In the genomic region with DNA sequence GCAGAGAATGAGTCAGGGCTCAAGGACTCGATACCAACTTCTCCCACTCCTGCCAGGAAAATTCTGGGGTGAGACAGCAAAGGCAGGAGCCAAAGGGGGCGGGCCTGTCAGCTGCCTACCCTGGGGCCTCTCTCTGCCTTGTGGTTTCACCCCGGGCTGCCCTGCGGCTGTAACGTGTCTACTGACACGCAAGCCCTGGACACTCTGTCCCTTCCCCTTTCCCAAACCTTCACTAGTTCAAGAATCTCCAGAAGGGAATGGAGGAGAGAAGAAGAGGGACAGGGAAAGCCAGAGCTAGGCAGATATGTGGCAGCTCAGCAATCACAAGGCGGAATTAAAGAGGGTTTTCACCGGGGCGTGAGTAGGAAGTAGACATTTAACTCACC, we compare ENCODE assay signal across 8 mouse cellular contexts. TPM values are rescaled to one million over a fixed set of nuclear protein-coding genes. Genes with fewer than 3 reads are reported as not detected.
DNase-seq lines count a peak whose midpoint lies in the region; ATAC-seq lines count a peak whose summit lies in the region.

No protein-coding gene starts in this region.

- 4% methylated on average over 9 of the region's 9 CpGs for WGBS in forebrain, embryonic 16.5 days
- WGBS in hindbrain, embryonic 11.5 days, result 4% methylated on average over 9 of the region's 9 CpGs
- 3% methylated on average over 9 of the region's 9 CpGs for WGBS in stomach, embryonic 15.5 days

- DNase-seq in retina, postnatal 1 day, result peak; percentile 55
- DNase-seq in retina, embryonic 14.5 days (ENCODE audit: low spot score), result no peak
- peak; percentile 51 for DNase-seq in hindbrain, embryonic 11.5 days (ENCODE audit: low spot score)
- DNase-seq in layer of hippocampus, postnatal 10 days (ENCODE audit: low spot score in 2 of 2), result peak; percentile 38 to 53

- H3K4me1 ChIP-seq in brown adipose tissue, adult 24 weeks (ENCODE audit: control insufficient read depth, insufficient read depth, insufficient read length, low read length), result no peaks in the 10 kb centered on the region
- H3K4me1 ChIP-seq in forebrain, embryonic 16.5 days (replicated peaks; ENCODE audit: control insufficient read depth, insufficient read depth, low read length), result peaks cover 23% of the 10 kb centered on the region
- peaks cover 3% of the 10 kb centered on the region; the same call in 1 of the 2 replicates for H3K4me1 ChIP-seq in hindbrain, embryonic 11.5 days (replicated peaks; ENCODE audit: control insufficient read depth, insufficient read depth, low read length)
- peaks cover 15% of the 10 kb centered on the region for H3K4me1 ChIP-seq in stomach, embryonic 15.5 days

- ATAC-seq in forebrain, embryonic 16.5 days, result 0 out of 2 replicates have a peak, but pooled peaks have one; percentile 31
- no peak for ATAC-seq in hindbrain, embryonic 11.5 days (ENCODE audit: low FRiP score)
- peak; percentile 88 for ATAC-seq in megakaryocyte, adult 5-6 weeks (ENCODE audit: poor library complexity, severe bottlenecking)
- peak; percentile 61; the same call in 1 of the 2 replicates for ATAC-seq in stomach, embryonic 15.5 days (ENCODE audit: insufficient read depth, low FRiP score, low read depth)

- peak overlapping the region; percentile 59 for H3K4me3 ChIP-seq in brown adipose tissue, adult 24 weeks (ENCODE audit: insufficient read depth, low read depth, low read length)
- peak overlapping the region; percentile 47 for H3K4me3 ChIP-seq in forebrain, embryonic 16.5 days (replicated peaks; ENCODE audit: low read length)
- peak overlapping the region; percentile 35 for H3K4me3 ChIP-seq in hindbrain, embryonic 11.5 days (ENCODE audit: low read depth, low read length)
- H3K4me3 ChIP-seq in stomach, embryonic 15.5 days (replicated peaks), result peak overlapping the region; percentile 45

- H3K27ac ChIP-seq in brown adipose tissue, adult 24 weeks (replicated peaks; ENCODE audit: low read depth, low read length), result peak overlapping the region; percentile 58
- no peak overlapping the region; the same call in 1 of the 2 replicates for H3K27ac ChIP-seq in forebrain, embryonic 16.5 days (ENCODE audit: low read length)
- no peak overlapping the region for H3K27ac ChIP-seq in hindbrain, embryonic 11.5 days (ENCODE audit: low read depth, low read length)
- H3K27ac ChIP-seq in stomach, embryonic 15.5 days, result peak overlapping the region; percentile 87

- no peaks in the 10 kb centered on the region for H3K36me3 ChIP-seq in forebrain, embryonic 16.5 days (ENCODE audit: control insufficient read depth, insufficient read depth)
- H3K36me3 ChIP-seq in hindbrain, embryonic 11.5 days (ENCODE audit: control insufficient read depth, insufficient read depth, low read length), result no peaks in the 10 kb centered on the region
- H3K36me3 ChIP-seq in stomach, embryonic 15.5 days, result no peaks in the 10 kb centered on the region

- H3K27me3 ChIP-seq in forebrain, embryonic 16.5 days (replicated peaks; ENCODE audit: control insufficient read depth, insufficient read depth, low read length), result no peaks in the 10 kb centered on the region
- peaks cover 4% of the 10 kb centered on the region; the same call in 1 of the 2 replicates for H3K27me3 ChIP-seq in hindbrain, embryonic 11.5 days (ENCODE audit: control insufficient read depth, insufficient read depth, low read length)
- no peaks in the 10 kb centered on the region for H3K27me3 ChIP-seq in stomach, embryonic 15.5 days (replicated peaks)

- no peaks in the 10 kb centered on the region for H3K9me3 ChIP-seq in forebrain, embryonic 16.5 days (ENCODE audit: control insufficient read depth, low read length)
- no peaks in the 10 kb centered on the region for H3K9me3 ChIP-seq in hindbrain, embryonic 11.5 days (ENCODE audit: control insufficient read depth, low read length)
- H3K9me3 ChIP-seq in stomach, embryonic 15.5 days, result no peaks in the 10 kb centered on the region

- H3K4me2 ChIP-seq in forebrain, embryonic 16.5 days (ENCODE audit: low read length), result peak overlapping the region; percentile 85
- H3K4me2 ChIP-seq in hindbrain, embryonic 11.5 days (replicated peaks; ENCODE audit: low read depth, low read length), result peak overlapping the region; percentile 65
- peak overlapping the region; percentile 82 for H3K4me2 ChIP-seq in stomach, embryonic 15.5 days

- peak overlapping the region; percentile 51 for H3K9ac ChIP-seq in forebrain, embryonic 16.5 days (replicated peaks; ENCODE audit: low read depth, low read length)
- H3K9ac ChIP-seq in hindbrain, embryonic 11.5 days (ENCODE audit: low read depth, low read length), result peak overlapping the region; percentile 57
- peak overlapping the region; percentile 34 for H3K9ac ChIP-seq in stomach, embryonic 15.5 days

RNA-seq across cellular contexts. Expression of a gene that starts 6.1 kb away (rescaled TPM):
- polyA plus RNA-seq in brown adipose tissue, adult 24 weeks (2012; ENCODE audit: insufficient read depth, insufficient read length, missing spikeins), result 51.3 and 53.2 TPM in 2 replicates
- polyA plus RNA-seq in forebrain, embryonic 16.5 days (2015; fragmentation: Nextera tagmentation; extraction: Ambion mirVana), result 40.2 and 42.0 TPM in 2 replicates
- 51.4 and 52.9 TPM in 2 replicates for polyA plus RNA-seq in hindbrain, embryonic 11.5 days (2014; fragmentation: Nextera tagmentation; extraction: Ambion mirVana)
- total RNA-seq in layer of hippocampus, postnatal 10 days (2021), result 10 to 100 TPM; 22.8 to 23.7 TPM
- 17.2 and 19.8 TPM in 2 replicates for total RNA-seq in megakaryocyte, adult 5-6 weeks (2015)
- total RNA-seq in megakaryocyte, adult 5-6 weeks (2017), result 8.2 and 15.2 TPM in 2 replicates
- 41.5 and 46.4 TPM in 2 replicates for polyA plus RNA-seq in stomach, embryonic 15.5 days (2015; fragmentation: Nextera tagmentation; extraction: Ambion mirVana)

RNA-seq across cellular contexts. Expression of a gene that starts 29.0 kb away (rescaled TPM):
- polyA plus RNA-seq in brown adipose tissue, adult 24 weeks (2012; ENCODE audit: insufficient read depth, insufficient read length, missing spikeins), result 28.5 and 33.2 TPM in 2 replicates
- polyA plus RNA-seq in forebrain, embryonic 16.5 days (2015; fragmentation: Nextera tagmentation; extraction: Ambion mirVana), result 140 and 157 TPM in 2 replicates
- polyA plus RNA-seq in hindbrain, embryonic 11.5 days (2014; fragmentation: Nextera tagmentation; extraction: Ambion mirVana), result 93.6 and 108 TPM in 2 replicates
- 100 to 1,000 TPM; 144 to 159 TPM for total RNA-seq in layer of hippocampus, postnatal 10 days (2021)
- 39.3 and 45.0 TPM in 2 replicates for total RNA-seq in megakaryocyte, adult 5-6 weeks (2015)
- total RNA-seq in megakaryocyte, adult 5-6 weeks (2017), result 32.3 and 41.5 TPM in 2 replicates
- 80.9 and 84.7 TPM in 2 replicates for polyA plus RNA-seq in stomach, embryonic 15.5 days (2015; fragmentation: Nextera tagmentation; extraction: Ambion mirVana)

RNA-seq across cellular contexts. Expression of a gene that starts 42.4 kb away (rescaled TPM):
- polyA plus RNA-seq in brown adipose tissue, adult 24 weeks (2012; ENCODE audit: insufficient read depth, insufficient read length, missing spikeins), result not detected in 2 replicates
- 0.16 and 0.19 TPM in 2 replicates for polyA plus RNA-seq in forebrain, embryonic 16.5 days (2015; fragmentation: Nextera tagmentation; extraction: Ambion mirVana)
- 0.46 TPM in 1 of 2 replicates, not detected in the other for polyA plus RNA-seq in hindbrain, embryonic 11.5 days (2014; fragmentation: Nextera tagmentation; extraction: Ambion mirVana)
- under 1 TPM; 0.34 to 0.42 TPM for total RNA-seq in layer of hippocampus, postnatal 10 days (2021)
- total RNA-seq in megakaryocyte, adult 5-6 weeks (2015), result not detected in 2 replicates
- total RNA-seq in megakaryocyte, adult 5-6 weeks (2017), result under 0.01 TPM in 1 of 2 replicates, not detected in the other
- 0.19 and 0.21 TPM in 2 replicates for polyA plus RNA-seq in stomach, embryonic 15.5 days (2015; fragmentation: Nextera tagmentation; extraction: Ambion mirVana)

RNA-seq across cellular contexts. Expression of a gene that starts 52.9 kb away (rescaled TPM):
- 5.7 and 6.3 TPM in 2 replicates for polyA plus RNA-seq in brown adipose tissue, adult 24 weeks (2012; ENCODE audit: insufficient read depth, insufficient read length, missing spikeins)
- polyA plus RNA-seq in forebrain, embryonic 16.5 days (2015; fragmentation: Nextera tagmentation; extraction: Ambion mirVana), result 10.7 and 11.5 TPM in 2 replicates
- 3.6 and 3.8 TPM in 2 replicates for polyA plus RNA-seq in hindbrain, embryonic 11.5 days (2014; fragmentation: Nextera tagmentation; extraction: Ambion mirVana)
- 10 to 100 TPM; 69.2 to 72.6 TPM for total RNA-seq in layer of hippocampus, postnatal 10 days (2021)
- total RNA-seq in megakaryocyte, adult 5-6 weeks (2015), result 4.0 and 4.4 TPM in 2 replicates
- total RNA-seq in megakaryocyte, adult 5-6 weeks (2017), result 7.6 and 8.5 TPM in 2 replicates
- 3.4 and 3.8 TPM in 2 replicates for polyA plus RNA-seq in stomach, embryonic 15.5 days (2015; fragmentation: Nextera tagmentation; extraction: Ambion mirVana)

Comparison
In these comparisons a context has a peak if more than half of its experiments do, and no peak if none do; other contexts are left out.
1. H3K27ac ChIP-seq: peak in brown adipose tissue, adult 24 weeks (single experiment) and stomach, embryonic 15.5 days (single experiment); none in forebrain, embryonic 16.5 days (single experiment) and hindbrain, embryonic 11.5 days (single experiment).
2. Peak in every context shown above with its lines, with median percentiles within 50 percentile points of each other: H3K4me3 ChIP-seq, H3K4me2 ChIP-seq and H3K9ac ChIP-seq.